Mouse (Mus musculus): ENCODE results near the gene Ccdc92. TPM values are rescaled to one million over a fixed set of nuclear protein-coding genes. Genes with fewer than 3 reads are reported as not detected.

Ccdc92 gene
- 10 to 100 TPM; 80.9 to 86.3 TPM for total RNA-seq (2021)
- long read RNA-seq, experiment 1, transcript Ccdc92-201 (4 exons, 2,473 nt), result major isoform, 154 of 173 reads
- long read RNA-seq, experiment 1, partial matches to known transcripts, result 0 of 173 reads
- long read RNA-seq, experiment 1, other reads (novel, unspliced or antisense), result 19 of 173 reads
- long read RNA-seq, experiment 2, transcript Ccdc92-201 (4 exons, 2,473 nt), result major isoform, 113 of 128 reads
- long read RNA-seq, experiment 2, partial matches to known transcripts, result 0 of 128 reads
- long read RNA-seq, experiment 2, other reads (novel, unspliced or antisense), result 15 of 128 reads

DNA sequence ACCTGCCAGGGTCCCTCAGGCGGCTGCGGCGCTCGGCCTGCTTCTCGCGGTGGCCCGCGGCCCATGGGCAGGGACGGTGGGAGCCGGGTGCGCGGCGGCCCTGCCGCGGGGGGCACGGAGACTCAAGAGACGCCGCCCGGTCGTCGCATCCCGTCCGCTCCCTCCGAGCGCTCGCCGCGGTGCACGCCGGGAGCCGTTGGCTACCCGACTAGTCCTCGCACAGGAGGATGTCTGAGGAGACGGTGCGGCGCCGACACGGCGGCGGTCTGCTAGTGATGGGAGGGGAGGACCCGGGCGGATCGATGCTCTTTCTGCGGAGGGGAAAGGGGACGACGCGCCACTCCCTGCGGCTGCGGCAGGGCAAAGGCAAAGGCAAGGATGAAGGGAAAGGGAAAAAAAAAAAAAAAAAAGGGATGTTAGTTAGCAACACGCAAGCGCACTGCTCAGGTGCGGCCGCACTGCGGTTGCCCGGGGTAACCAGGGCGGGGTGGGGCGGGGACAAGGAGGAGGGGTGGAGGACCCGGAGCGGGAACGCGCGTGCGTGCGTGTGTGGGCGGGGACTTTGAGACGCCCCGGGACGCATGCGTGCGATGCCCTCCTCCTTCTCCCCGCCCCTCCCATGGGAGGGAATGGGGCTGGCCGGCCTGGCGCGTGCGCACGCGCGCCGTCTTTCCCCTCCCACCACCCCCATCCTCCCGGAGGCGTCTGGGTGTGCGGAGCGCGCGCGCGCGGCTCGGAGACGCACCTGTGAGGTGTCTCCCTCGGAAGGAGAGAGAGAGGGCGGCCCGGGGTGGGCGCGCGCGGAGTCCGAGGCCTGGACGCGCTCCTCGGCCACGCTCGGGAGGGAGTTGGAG is at the start of gene Ccdc92, which contains the start of gene Zfp664:
TSS of gene Ccdc92 (minus strand) at position 412 of the 854 bp plus-strand sequence.
TSS of gene Zfp664 (plus strand) at position 679 of the 854 bp plus-strand sequence.
- TF ChIP-seq CTCF (IDR thresholded peaks at IDR 0.05), result no peak
- intact Hi-C loops (cut with DNase I), result loop anchor here (10.0 kb wide), 1 partner anchor 427 kb away; the partner anchor contains the start of gene Kmt5a
- peak within 1 kb of the TSS; percentile 90 for H3K27ac ChIP-seq
- peak; percentile 98 for DNase-seq (ENCODE audit: extremely low spot score in 1 of 2, low spot score in 2 of 2)
- peak within 1 kb of the TSS; percentile 92 for H3K4me3 ChIP-seq

- intact Hi-C loops (cut with DNase I), result loop anchor here (2.0 to 5.0 kb wide), 3 partner anchors 106 to 458 kb away; no protein-coding TSS in a partner anchor
- H3K27ac ChIP-seq, result no peak overlapping the region
- no peak overlapping the region for H3K4me3 ChIP-seq
- peak; percentile 79 to 81 for DNase-seq (ENCODE audit: extremely low spot score in 1 of 2, low spot score in 2 of 2)
- peak; percentile 97 for TF ChIP-seq CTCF (IDR thresholded peaks at IDR 0.05)
These were observed 46.6 kb upstream of the Ccdc92 start for GRCm38 (mm10) chr5:124908860-124909259.

DNA sequence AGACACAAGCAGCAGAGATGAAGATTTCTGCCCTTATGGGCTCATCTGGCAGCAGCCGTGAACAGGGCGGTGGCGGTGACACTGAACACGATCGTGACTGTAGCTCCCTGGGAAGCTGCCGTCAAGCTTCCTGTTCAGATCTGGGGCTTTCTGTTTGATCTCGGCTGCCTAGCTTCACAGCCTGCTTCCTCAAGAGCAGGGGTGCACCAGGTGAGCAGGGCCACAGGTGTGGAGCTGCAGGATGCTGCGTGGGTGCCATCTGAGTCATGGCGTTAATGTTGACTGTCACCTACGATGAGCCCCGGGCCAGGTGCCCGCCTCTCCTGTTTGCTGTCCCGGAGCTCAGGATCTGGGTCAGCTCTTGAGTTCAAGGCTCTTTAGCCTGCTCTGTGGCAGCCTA is 44.7 kb upstream of the Ccdc92 start:
- H3K4me3 ChIP-seq, result no peak overlapping the region
- no peak overlapping the region for H3K27ac ChIP-seq
- TF ChIP-seq CTCF (IDR thresholded peaks at IDR 0.05), result no peak
- DNase-seq (ENCODE audit: extremely low spot score in 1 of 2, low spot score in 2 of 2), result no peak
- intact Hi-C loops (cut with DNase I), result loop anchor here (5.0 kb wide), 1 partner anchor 460 kb away; no protein-coding TSS in a partner anchor

GRCm38 (mm10) chr5:124903852-124904251 is 41.6 kb upstream of the Ccdc92 start:
- Histone ChIP-seq H3K27ac (no peak overlapping the region), H3K4me3 (no peak overlapping the region)
- TF ChIP-seq CTCF (IDR thresholded peaks at IDR 0.05), result no peak
- intact Hi-C loops (cut with DNase I), result loop anchor here (5.0 kb wide), 2 partner anchors 203 to 283 kb away; no protein-coding TSS in a partner anchor
- no peak for DNase-seq (ENCODE audit: extremely low spot score in 1 of 2, low spot score in 2 of 2)

DNA sequence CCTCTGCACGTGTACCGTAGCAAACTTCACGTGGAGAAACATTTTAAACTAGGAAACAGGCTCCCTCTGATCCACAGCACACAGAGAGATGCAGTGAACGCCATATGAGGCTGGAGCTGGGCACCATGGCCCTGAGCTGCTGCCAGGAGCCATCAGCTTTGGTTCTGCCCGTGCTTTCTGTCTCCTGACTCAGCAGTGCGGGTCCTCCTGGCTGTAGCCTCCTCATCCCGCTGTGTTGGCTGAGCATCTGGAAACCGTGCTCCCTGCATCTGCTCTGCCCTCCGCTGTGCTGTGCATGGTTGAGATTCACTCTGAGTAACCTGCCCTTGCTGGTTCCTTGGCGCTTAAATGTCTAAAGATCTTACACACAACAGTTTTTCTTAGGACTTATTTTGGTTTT is 40.0 kb upstream of the Ccdc92 start:
- Histone ChIP-seq H3K27ac (no peak overlapping the region), H3K4me3 (no peak overlapping the region)
- intact Hi-C loops (cut with DNase I), result loop anchor here (5.0 kb wide), 2 partner anchors 205 to 285 kb away; no protein-coding TSS in a partner anchor
- TF ChIP-seq CTCF (IDR thresholded peaks at IDR 0.05), result no peak
- no peak for DNase-seq (ENCODE audit: extremely low spot score in 1 of 2, low spot score in 2 of 2)

- peak; percentile 36 to 39 for DNase-seq (ENCODE audit: extremely low spot score in 1 of 2, low spot score in 2 of 2)
- intact Hi-C loops (cut with DNase I), result loop anchor here (5.0 kb wide), 2 partner anchors 206 to 286 kb away; no protein-coding TSS in a partner anchor
These were observed 39.5 kb upstream of the Ccdc92 start for GRCm38 (mm10) chr5:124901675-124902074.

DNA sequence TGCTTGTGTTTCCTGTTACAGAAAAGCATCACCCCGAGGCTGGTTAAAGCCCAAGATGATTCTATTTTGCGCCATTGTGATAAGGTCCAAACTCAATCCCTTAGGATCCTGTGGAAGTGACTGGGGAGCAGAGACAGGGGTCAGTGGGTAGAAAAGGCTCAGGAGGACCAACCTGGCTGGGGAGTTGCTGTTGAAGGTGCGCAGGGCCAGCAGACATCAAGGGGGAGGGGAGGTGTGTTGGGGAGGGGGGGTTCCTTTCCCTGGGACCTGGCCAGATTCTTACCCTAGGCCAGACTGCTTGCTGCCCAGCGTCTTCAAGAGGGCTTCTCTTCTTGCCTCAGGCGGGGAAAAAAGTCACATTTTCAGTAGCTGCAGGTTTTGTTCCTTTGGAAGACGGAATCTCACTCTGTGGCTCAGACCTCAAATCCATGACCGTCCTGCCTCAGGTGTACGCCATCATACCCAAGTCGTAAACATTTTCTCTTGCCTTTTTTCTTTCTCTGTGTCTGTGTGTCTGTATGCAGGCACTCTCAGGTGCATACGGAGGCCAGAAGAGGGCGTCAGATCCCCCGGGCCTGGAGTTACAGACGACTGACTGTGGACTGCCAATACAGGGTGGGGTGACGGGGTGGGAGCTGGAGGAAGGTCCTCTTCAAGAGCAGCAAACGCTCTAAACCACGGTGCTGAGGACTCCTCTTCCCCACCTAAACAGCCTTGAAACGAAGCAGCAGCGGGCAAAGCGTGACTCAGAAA is 38.7 kb upstream of the Ccdc92 start:
- DNase-seq (ENCODE audit: extremely low spot score in 1 of 2, low spot score in 2 of 2), result no peak
- TF ChIP-seq CTCF (IDR thresholded peaks at IDR 0.05), result no peak; the same call in 1 of the 2 replicates
- H3K27ac ChIP-seq, result no peak overlapping the region
- H3K4me3 ChIP-seq, result no peak overlapping the region
- intact Hi-C loops (cut with DNase I), result loop anchor here (1.0 to 5.0 kb wide), 3 partner anchors 206 to 369 kb away; no protein-coding TSS in a partner anchor

More at GRCm38 (mm10) chr5:124901675-124902074, 39.5 kb upstream of the Ccdc92 start:
- TF ChIP-seq CTCF (IDR thresholded peaks at IDR 0.05), result no peak
- H3K4me3 ChIP-seq, result no peak overlapping the region
- no peak overlapping the region for H3K27ac ChIP-seq

GRCm38 (mm10) chr5:124899945-124900631 is 37.9 kb upstream of the Ccdc92 start:
- peak; percentile 99 for TF ChIP-seq CTCF (IDR thresholded peaks at IDR 0.05)
- Histone ChIP-seq H3K4me3 (no peak overlapping the region), H3K27ac (peak overlapping the region; percentile 29; the same call in 1 of the 2 replicates)
- intact Hi-C loops (cut with DNase I), result loop anchor here (1.0 to 5.0 kb wide), 3 partner anchors 207 to 370 kb away; no protein-coding TSS in a partner anchor
- peak; percentile 82 to 89 for DNase-seq (ENCODE audit: extremely low spot score in 1 of 2, low spot score in 2 of 2)

DNA sequence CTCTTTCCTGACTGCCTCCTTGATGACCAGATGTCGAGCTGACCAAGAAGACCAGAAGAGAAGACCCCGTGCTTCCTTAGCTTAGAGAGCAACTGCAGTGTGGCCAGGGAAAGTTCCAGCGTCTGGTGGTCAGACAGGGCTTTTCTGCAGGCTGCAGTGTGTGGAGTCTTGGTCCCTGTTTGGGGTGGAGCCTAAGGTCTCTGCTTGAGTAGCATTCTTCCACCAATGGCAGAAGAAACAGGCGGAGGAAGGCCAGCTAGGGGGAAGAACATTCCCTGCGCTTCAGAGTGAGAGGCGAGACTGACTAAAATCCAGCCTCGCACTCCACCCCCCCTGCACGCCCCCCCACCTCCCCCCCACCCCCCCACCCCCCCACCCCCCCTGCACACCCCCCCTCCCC is 33.9 kb upstream of the Ccdc92 start:
- DNase-seq (ENCODE audit: extremely low spot score in 1 of 2, low spot score in 2 of 2), result no peak
- no peak for TF ChIP-seq CTCF (IDR thresholded peaks at IDR 0.05)
- Histone ChIP-seq H3K4me3 (no peak overlapping the region), H3K27ac (no peak overlapping the region)
- intact Hi-C loops (cut with DNase I), result no loop called here

DNA sequence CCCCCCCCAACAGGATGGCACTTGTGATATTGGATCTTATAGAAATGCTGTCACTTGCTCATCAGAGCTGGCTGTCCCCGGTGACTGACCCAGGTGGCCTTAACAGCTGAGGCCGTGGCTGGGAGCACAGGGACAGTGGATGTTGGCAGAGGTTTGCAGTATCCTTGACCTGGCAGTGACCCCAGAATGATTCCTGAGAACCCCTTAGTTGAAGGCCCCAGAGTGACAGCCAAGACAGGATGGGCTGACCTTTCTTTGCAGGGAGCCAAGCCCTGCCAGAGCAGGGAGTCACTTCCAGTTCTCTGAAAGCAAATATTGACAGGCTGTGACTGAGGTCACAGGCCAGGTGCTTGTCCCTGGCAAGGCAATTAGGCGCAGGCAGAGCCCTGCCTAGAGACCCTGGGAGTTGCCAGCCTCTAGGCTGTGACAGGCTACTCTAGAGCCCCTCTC is 29.7 kb upstream of the Ccdc92 start:
- no peak for DNase-seq (ENCODE audit: extremely low spot score in 1 of 2, low spot score in 2 of 2)
- TF ChIP-seq CTCF (IDR thresholded peaks at IDR 0.05), result no peak
- H3K4me3 ChIP-seq, result no peak overlapping the region
- intact Hi-C loops (cut with DNase I), result no loop called here
- H3K27ac ChIP-seq, result no peak overlapping the region
